Mouse (Mus musculus) skeletal muscle tissue, adult 2 months (tissue): Measurements from ENCODE around the gene Akr1d1.
A peak's percentile ranks its signal among the peaks of the same experiment; 100 is the strongest.

Experiments
- DNase-seq: peaks from one replicate; pipeline ENCODE4 v3.0.0-alpha.2; 2012; ENCODE audit warnings: low read depth, low spot score

The Akr1d1 gene

GRCm38 (mm10) chr6:37529940-37530339, at the start of gene Akr1d1:
Gene Akr1d1 (plus strand): TSS chr6:37530173.
- DNase-seq, result no peak

- no peak for DNase-seq
Measured at GRCm38 (mm10) chr6:37481147-37481546, 48.8 kb upstream of the Akr1d1 start.

- no peak for DNase-seq
Measured at GRCm38 (mm10) chr6:37483262-37483661, 46.7 kb upstream of the Akr1d1 start.

- no peak for DNase-seq
Measured at GRCm38 (mm10) chr6:37484588-37485070, 45.3 kb upstream of the Akr1d1 start.

GRCm38 (mm10) chr6:37486502-37486901, 43.5 kb upstream of the Akr1d1 start:
- DNase-seq, result no peak

- no peak for DNase-seq
Measured at GRCm38 (mm10) chr6:37492241-37492640, 37.7 kb upstream of the Akr1d1 start.

- no peak for DNase-seq
Measured at GRCm38 (mm10) chr6:37494957-37495356, 35.0 kb upstream of the Akr1d1 start.

- DNase-seq, result no peak
Measured at GRCm38 (mm10) chr6:37496866-37497265, 33.1 kb upstream of the Akr1d1 start.

- DNase-seq, result no peak
Measured at GRCm38 (mm10) chr6:37505588-37505987, 24.4 kb upstream of the Akr1d1 start.

GRCm38 (mm10) chr6:37506909-37507515, 23.0 kb upstream of the Akr1d1 start:
- DNase-seq, result no peak

GRCm38 (mm10) chr6:37510786-37511185, 19.2 kb upstream of the Akr1d1 start:
- DNase-seq, result no peak

- no peak for DNase-seq
Measured at GRCm38 (mm10) chr6:37520631-37521375, 9.2 kb upstream of the Akr1d1 start.

GRCm38 (mm10) chr6:37532036-37532435, 2.1 kb downstream of the Akr1d1 start:
- DNase-seq, result no peak

GRCm38 (mm10) chr6:37536831-37537230, 6.9 kb downstream of the Akr1d1 start:
- DNase-seq, result no peak

GRCm38 (mm10) chr6:37537801-37538200, 7.8 kb downstream of the Akr1d1 start:
- no peak for DNase-seq

- no peak for DNase-seq
Measured at GRCm38 (mm10) chr6:37538792-37539191, 8.8 kb downstream of the Akr1d1 start.

- no peak for DNase-seq
Measured at GRCm38 (mm10) chr6:37539403-37539802, 9.4 kb downstream of the Akr1d1 start.

GRCm38 (mm10) chr6:37540113-37540512, 10.1 kb downstream of the Akr1d1 start:
- no peak for DNase-seq

GRCm38 (mm10) chr6:37541171-37541570, 11.2 kb downstream of the Akr1d1 start:
- DNase-seq, result no peak

- DNase-seq, result no peak
Measured at GRCm38 (mm10) chr6:37542145-37542544, 12.2 kb downstream of the Akr1d1 start.

GRCm38 (mm10) chr6:37552760-37553159, 22.8 kb downstream of the Akr1d1 start:
- peak; percentile 9 for DNase-seq

- peak; percentile 82 for DNase-seq
Measured at GRCm38 (mm10) chr6:37553926-37554325, 24.0 kb downstream of the Akr1d1 start.

- peak; percentile 80 for DNase-seq
Measured at GRCm38 (mm10) chr6:37554327-37554726, 24.4 kb downstream of the Akr1d1 start.
